Mouse (Mus musculus): ENCODE data around the gene Ntsr2. TPM values are rescaled to one million over a fixed set of nuclear protein-coding genes. Genes with fewer than 3 reads are reported as not detected.
"Not testable (repeated sequence)": the region's sequence is repeated elsewhere in the genome, so short reads cannot be mapped to it uniquely, and the experiment has no call there.

The Ntsr2 gene
- polyA plus RNA-seq, 1 experiment, result not detected

GRCm38 (mm10) chr12:16661459-16661858 lies 8.3 kb downstream of the Ntsr2 start:
- 72% methylated on average over 10 of the region's 10 CpGs for WGBS
- Histone ChIP-seq H3K4me3 (replicated peaks; ENCODE audit: control insufficient read depth, low read depth, low read length) (no peak overlapping the region), H3K27ac (ENCODE audit: control insufficient read depth, insufficient read depth, low read depth, low read length, poor library complexity) (no peak overlapping the region), H3K4me1 (ENCODE audit: control insufficient read depth, insufficient read depth, low read length) (no peaks in the 10 kb centered on the region)
- TF ChIP-seq POLR2A (IDR thresholded peaks at IDR 0.05; ENCODE audit: borderline replicate concordance, control insufficient read depth, low read depth, low read length), result no peak
- no peak for TF ChIP-seq CTCF (IDR thresholded peaks at IDR 0.05; ENCODE audit: control insufficient read depth, insufficient read depth, low read length)

- no peak overlapping the region for H3K27ac ChIP-seq (ENCODE audit: control insufficient read depth, insufficient read depth, low read depth, low read length, poor library complexity)
- 76% methylated on average over 2 of the region's 2 CpGs for WGBS
- TF ChIP-seq CTCF (IDR thresholded peaks at IDR 0.05; ENCODE audit: control insufficient read depth, insufficient read depth, low read length) (no peak), POLR2A (IDR thresholded peaks at IDR 0.05; ENCODE audit: borderline replicate concordance, control insufficient read depth, low read depth, low read length) (no peak)
- no peaks in the 10 kb centered on the region for H3K4me1 ChIP-seq (ENCODE audit: control insufficient read depth, insufficient read depth, low read length)
- H3K4me3 ChIP-seq (replicated peaks; ENCODE audit: control insufficient read depth, low read depth, low read length), result no peak overlapping the region
Measured at GRCm38 (mm10) chr12:16661936-16662335, 8.8 kb downstream of the Ntsr2 start.

DNA sequence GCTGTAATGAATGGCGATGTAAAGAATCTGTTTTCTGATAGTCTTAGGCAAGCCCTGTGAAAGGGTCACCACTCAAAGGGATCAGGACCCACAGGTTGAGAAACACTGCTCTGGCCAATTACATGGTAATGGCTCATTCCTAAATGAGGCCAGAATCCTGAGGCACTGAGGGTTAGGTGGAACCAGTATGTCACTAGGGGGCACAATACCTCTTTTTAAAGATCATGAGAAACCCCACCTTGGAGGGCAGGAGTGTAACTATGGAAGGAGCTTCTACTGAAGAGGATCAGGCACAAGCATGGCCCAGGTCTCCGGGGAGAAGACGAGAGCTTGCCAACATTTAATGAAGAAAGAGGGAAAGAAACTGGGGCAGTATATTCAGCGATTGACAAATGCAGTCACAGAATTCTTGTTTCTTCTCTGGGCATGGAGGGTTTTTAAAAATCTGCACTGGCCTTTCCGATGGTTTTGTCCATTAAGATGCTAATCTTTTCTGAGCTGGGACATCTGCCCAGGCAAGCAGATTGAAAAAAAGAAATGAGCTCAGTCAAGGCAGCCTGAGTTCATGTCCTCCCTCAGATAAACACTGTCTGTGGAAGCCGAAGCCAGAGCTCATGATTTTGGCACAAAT lies 9.9 kb downstream of the Ntsr2 start:
- H3K4me3 ChIP-seq (replicated peaks; ENCODE audit: control insufficient read depth, low read depth, low read length), result no peak overlapping the region
- H3K4me1 ChIP-seq (ENCODE audit: control insufficient read depth, insufficient read depth, low read length), result no peaks in the 10 kb centered on the region
- TF ChIP-seq CTCF (IDR thresholded peaks at IDR 0.05; ENCODE audit: control insufficient read depth, insufficient read depth, low read length) (no peak), POLR2A (IDR thresholded peaks at IDR 0.05; ENCODE audit: borderline replicate concordance, control insufficient read depth, low read depth, low read length) (no peak)
- 74% methylated on average over 6 of the region's 6 CpGs for WGBS
- H3K27ac ChIP-seq (ENCODE audit: control insufficient read depth, insufficient read depth, low read depth, low read length, poor library complexity), result no peak overlapping the region

DNA sequence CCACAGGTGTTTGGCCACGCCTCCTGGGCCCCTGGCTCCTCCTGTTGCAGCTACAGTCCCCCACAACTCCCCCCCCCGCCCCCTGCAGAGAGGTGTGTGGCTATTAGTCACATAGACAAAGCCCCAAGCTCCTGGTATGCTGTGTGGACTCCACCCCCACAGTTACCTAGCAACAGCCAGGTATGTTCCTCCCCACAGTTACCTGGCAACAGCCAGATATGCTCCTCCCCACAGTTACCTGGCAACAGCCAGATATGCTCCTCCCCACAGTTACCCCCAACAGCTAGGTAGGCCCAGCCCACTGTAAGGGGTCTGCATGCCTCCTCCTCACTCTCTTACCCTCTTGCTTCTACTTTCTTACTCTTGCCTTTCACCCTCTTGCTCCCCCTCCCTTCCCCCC lies 11.8 kb downstream of the Ntsr2 start:
- Histone ChIP-seq H3K4me3 (replicated peaks; ENCODE audit: control insufficient read depth, low read depth, low read length) (no peak overlapping the region), H3K4me1 (ENCODE audit: control insufficient read depth, insufficient read depth, low read length) (no peaks in the 10 kb centered on the region), H3K27ac (ENCODE audit: control insufficient read depth, insufficient read depth, low read depth, low read length, poor library complexity) (no peak overlapping the region)
- WGBS, result 30% methylated on average over 1 of the region's 2 CpGs
- no peak for TF ChIP-seq CTCF (IDR thresholded peaks at IDR 0.05; ENCODE audit: control insufficient read depth, insufficient read depth, low read length)
- TF ChIP-seq POLR2A (IDR thresholded peaks at IDR 0.05; ENCODE audit: borderline replicate concordance, control insufficient read depth, low read depth, low read length), result no peak

GRCm38 (mm10) chr12:16669176-16669575 lies 16.0 kb downstream of the Ntsr2 start:
- Histone ChIP-seq H3K27ac (ENCODE audit: control insufficient read depth, insufficient read depth, low read depth, low read length, poor library complexity) (no peak overlapping the region), H3K4me1 (ENCODE audit: control insufficient read depth, insufficient read depth, low read length) (no peaks in the 10 kb centered on the region), H3K4me3 (replicated peaks; ENCODE audit: control insufficient read depth, low read depth, low read length) (no peak overlapping the region)
- 73% methylated on average over 3 of the region's 3 CpGs for WGBS
- TF ChIP-seq POLR2A (IDR thresholded peaks at IDR 0.05; ENCODE audit: borderline replicate concordance, control insufficient read depth, low read depth, low read length) (no peak), CTCF (IDR thresholded peaks at IDR 0.05; ENCODE audit: control insufficient read depth, insufficient read depth, low read length) (no peak)

- H3K4me1 ChIP-seq (ENCODE audit: control insufficient read depth, insufficient read depth, low read length), result no peaks in the 10 kb centered on the region
- TF ChIP-seq CTCF (IDR thresholded peaks at IDR 0.05; ENCODE audit: control insufficient read depth, insufficient read depth, low read length), result no peak
- no peak for TF ChIP-seq POLR2A (IDR thresholded peaks at IDR 0.05; ENCODE audit: borderline replicate concordance, control insufficient read depth, low read depth, low read length)
- no peak overlapping the region for H3K27ac ChIP-seq (ENCODE audit: control insufficient read depth, insufficient read depth, low read depth, low read length, poor library complexity)
- 91% methylated on average over 10 of the region's 10 CpGs for WGBS
- H3K4me3 ChIP-seq (replicated peaks; ENCODE audit: control insufficient read depth, low read depth, low read length), result no peak overlapping the region
Measured at GRCm38 (mm10) chr12:16672246-16672645, 19.1 kb downstream of the Ntsr2 start.

GRCm38 (mm10) chr12:16690631-16691030 lies 37.4 kb downstream of the Ntsr2 start:
- Histone ChIP-seq H3K4me1 (ENCODE audit: control insufficient read depth, insufficient read depth, low read length) (no peaks in the 10 kb centered on the region; the same call in 1 of the 2 replicates), H3K4me3 (replicated peaks; ENCODE audit: control insufficient read depth, low read depth, low read length) (no peak overlapping the region), H3K27ac (ENCODE audit: control insufficient read depth, insufficient read depth, low read depth, low read length, poor library complexity) (no peak overlapping the region)
- 81% methylated on average over 9 of the region's 9 CpGs for WGBS
- TF ChIP-seq CTCF (IDR thresholded peaks at IDR 0.05; ENCODE audit: control insufficient read depth, insufficient read depth, low read length) (no peak), POLR2A (IDR thresholded peaks at IDR 0.05; ENCODE audit: borderline replicate concordance, control insufficient read depth, low read depth, low read length) (no peak)

GRCm38 (mm10) chr12:16694783-16695182 lies 41.6 kb downstream of the Ntsr2 start:
- no peak overlapping the region for H3K4me3 ChIP-seq (replicated peaks; ENCODE audit: control insufficient read depth, low read depth, low read length)
- no peak for TF ChIP-seq POLR2A (IDR thresholded peaks at IDR 0.05; ENCODE audit: borderline replicate concordance, control insufficient read depth, low read depth, low read length)
- no peak for TF ChIP-seq CTCF (IDR thresholded peaks at IDR 0.05; ENCODE audit: control insufficient read depth, insufficient read depth, low read length)
- no peaks in the 10 kb centered on the region; the same call in 1 of the 2 replicates for H3K4me1 ChIP-seq (ENCODE audit: control insufficient read depth, insufficient read depth, low read length)
- WGBS, result 38% methylated on average over 5 of the region's 5 CpGs
- no peak overlapping the region for H3K27ac ChIP-seq (ENCODE audit: control insufficient read depth, insufficient read depth, low read depth, low read length, poor library complexity)

GRCm38 (mm10) chr12:16695252-16695651 lies 42.1 kb downstream of the Ntsr2 start:
- 83% methylated on average over 7 of the region's 8 CpGs for WGBS
- H3K4me3 ChIP-seq (replicated peaks; ENCODE audit: control insufficient read depth, low read depth, low read length); H3K27ac ChIP-seq (ENCODE audit: control insufficient read depth, insufficient read depth, low read depth, low read length, poor library complexity); H3K4me1 ChIP-seq (ENCODE audit: control insufficient read depth, insufficient read depth, low read length): not testable (repeated sequence)
